Mouse (Mus musculus) monocyte, adult 5-6 weeks (primary cell): Measurements from ENCODE around the gene Phip. TPM values are rescaled to one million over a fixed set of nuclear protein-coding genes. Genes with fewer than 3 reads are reported as not detected.

Experiments
- ATAC-seq: fragments of 153-309, 156-312 bp; replicated peaks from 2 replicates; pipeline ENCODE4 v1.8.0; 2017; ENCODE audit warnings: mild to moderate bottlenecking; ENCODE audit not compliant: low TSS enrichment, insufficient number of reproducible peaks, severe bottlenecking, poor library complexity, low FRiP score
- total RNA-seq: library from RNA; stranded (forward); fragments of 200-1000, 200-491, 200-594 nt; gene quantifications from 3 replicates; pipeline ENCODE4 v1.2.3, GENCODE M21; 2017

Phip gene
- total RNA-seq, 1 experiment from 2014 or later = 136 TPM

DNA sequence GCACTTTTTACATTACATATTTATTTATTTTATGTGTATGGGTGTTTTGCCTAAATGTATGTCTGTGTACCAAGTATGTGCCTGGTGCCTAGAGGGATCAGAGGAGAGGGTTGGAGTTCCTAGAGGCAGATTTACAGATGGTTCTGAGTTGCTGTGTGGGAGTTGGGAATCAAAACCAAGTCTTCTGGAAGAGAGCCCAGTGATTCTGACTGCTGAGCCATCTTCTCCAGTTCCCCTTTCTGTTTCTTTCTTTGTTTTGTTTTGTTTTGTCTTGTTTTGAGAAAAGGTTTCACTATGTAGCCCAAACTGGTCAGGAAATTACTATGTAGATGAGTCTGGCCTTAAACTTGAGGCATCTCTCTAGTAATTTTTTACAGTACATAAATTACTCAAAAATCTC, 86.7 kb downstream of the Phip start:
- ATAC-seq = no peak

DNA sequence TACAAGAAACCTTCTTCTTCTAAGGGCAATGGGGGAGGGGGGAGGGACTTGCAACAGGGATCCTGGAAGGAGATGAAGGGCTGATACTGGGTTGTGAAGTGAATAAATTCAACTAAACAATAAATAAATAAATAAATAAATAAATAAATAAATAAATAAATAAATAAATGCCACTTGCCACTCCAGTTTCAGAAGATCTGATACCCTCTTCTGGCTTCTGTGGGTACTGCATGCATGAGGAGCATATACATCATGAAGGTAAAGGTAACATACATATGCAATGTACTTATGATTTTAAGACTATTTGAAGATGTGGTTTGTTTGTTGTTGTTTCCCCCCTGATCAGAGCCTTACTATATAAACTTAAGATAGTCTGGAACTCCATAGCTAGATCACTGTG, 91.1 kb downstream of the Phip start:
- ATAC-seq = no peak

DNA sequence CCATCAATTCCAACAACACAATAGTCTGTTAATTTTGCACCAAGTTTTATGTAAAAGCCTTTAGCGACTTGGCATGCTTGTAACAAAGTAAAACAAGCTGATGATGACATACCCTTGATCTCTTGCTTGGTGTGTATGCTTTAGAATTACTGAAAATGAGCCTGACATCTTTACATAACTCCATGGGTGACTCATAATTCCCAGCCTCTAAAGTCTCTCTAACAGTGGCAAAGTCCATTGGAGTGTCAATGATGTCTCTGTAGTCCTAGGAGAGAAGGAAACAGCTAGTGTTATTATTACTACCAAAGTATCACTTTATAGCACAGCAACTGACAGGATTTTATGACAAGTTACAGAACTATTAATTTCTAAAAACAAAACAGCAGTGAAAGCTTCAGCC, 98.2 kb downstream of the Phip start:
- ATAC-seq = no peak

- ATAC-seq = no peak
Measured at GRCm38 (mm10) chr9:82867698-82868097, 107.6 kb downstream of the Phip start.

GRCm38 (mm10) chr9:82866121-82866520, 109.2 kb downstream of the Phip start:
- no peak for ATAC-seq

DNA sequence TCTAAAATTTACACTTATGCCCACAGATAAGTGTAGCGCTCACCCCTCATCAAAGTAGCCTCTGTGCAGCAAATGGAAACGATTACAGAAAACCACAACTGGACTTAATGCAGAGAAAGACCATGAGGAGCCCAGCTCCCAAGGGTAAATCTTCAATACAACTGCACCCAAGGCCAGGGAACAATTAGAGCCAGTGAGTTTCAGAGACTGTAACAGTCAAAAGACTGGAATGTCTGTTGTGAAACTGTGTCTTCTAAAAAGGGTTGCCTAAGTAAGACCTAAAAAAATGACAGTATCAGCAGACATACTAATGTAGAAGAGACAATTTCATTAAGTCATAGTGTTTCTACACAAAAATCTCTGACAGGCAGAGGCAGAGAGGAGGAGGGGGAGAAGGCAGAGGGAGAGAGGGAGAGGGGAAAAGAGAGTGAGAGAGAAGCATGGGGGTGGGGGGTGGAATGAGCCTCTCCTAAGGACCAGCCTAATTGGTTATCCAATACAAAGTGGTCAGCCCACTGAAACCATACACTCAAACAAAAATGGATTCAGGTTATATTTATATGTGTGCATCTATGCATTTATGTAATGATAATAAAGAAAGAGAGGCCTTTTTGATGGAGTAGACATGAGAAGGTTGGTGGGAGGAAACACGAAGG, 113.4 kb downstream of the Phip start:
- ATAC-seq = no peak

GRCm38 (mm10) chr9:82861316-82861715, 114.0 kb downstream of the Phip start:
- no peak for ATAC-seq

DNA sequence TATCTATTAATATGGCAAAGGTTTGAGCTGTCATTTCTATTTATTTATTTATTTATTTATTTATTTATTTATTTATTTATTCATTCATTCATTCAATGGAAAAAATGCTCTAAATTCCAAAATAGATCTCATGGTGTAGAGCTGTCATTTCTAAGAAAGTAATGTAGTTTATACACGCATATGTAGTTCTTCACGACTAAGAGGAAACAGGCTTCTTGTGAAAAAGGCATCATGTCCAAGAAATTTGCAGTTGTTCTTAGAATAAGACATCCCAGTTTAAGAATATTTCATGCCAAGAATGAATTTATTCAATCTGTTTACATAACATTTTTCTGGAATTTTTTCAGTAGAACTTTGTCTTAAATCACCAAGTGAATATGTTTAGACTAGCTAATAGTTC, 114.5 kb downstream of the Phip start:
- ATAC-seq = no peak

DNA sequence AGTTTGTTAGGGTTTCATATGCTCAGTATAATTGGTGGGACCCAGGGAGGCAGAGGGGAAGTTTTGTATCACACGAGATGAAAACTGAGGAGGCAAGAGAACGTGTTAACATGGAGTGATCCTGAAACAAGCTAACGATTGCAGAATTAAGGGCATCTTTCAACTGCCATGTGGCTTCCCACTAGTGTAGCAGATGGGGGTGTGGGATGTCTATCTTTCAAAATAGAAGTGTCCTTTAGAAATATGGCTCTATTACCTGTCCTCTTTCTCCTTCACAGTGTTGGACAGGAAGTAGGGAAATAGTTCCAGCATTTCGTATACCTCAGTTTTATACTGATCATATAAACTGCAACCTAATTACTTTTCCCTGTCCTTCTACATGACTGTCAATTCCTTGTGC, 119.1 kb downstream of the Phip start:
- no peak for ATAC-seq

DNA sequence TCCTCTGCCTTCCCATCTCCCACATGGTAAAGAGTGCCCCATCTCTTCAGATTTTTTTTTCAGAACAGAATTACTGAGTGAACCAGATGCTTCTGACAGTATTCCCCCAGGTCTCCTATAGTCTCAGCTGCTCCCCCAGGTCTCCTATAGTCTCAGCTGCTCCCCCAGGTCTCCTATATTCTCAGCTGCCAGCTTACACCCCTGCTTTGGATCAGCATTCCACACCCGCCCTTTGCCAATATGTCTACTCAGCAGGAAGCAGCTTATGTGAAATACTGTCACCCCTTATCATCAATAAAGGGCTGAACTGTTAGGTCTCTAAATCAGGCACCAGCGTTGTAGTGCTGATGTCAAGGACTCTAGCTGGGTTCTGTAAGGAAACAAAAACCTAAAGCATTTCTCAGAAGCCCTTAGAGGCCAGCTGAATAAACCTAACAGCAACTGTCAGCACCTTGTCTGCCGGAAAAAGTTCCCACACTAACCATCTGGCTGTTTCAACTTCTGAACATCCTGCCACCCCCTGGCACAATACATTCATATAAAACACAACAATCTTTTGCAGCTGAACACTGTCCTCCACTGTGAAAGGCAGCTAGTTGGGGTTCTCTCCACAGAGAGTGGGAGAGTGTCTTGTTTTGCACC, 120.2 kb downstream of the Phip start:
- no peak for ATAC-seq

GRCm38 (mm10) chr9:82854040-82854439, 121.3 kb downstream of the Phip start:
- no peak for ATAC-seq

DNA sequence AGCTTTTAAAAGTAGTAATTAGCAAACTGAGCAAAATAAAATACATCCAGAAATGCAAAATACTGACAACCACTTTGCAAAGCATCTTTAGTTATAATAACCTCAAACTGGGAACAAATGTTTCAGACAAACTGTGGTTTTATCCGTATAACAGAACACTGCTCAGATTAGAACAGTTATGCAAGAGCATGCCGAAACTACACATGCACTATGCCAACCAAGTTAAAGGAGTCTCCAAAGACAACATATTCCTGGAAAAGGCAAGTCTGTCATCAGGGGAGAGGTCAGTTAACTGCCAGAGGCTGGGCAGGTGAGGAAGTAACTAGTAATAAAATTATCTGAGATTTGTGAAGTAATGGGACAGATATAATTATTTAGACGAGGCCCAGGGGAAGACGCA, 132.6 kb downstream of the Phip start:
- no peak for ATAC-seq

DNA sequence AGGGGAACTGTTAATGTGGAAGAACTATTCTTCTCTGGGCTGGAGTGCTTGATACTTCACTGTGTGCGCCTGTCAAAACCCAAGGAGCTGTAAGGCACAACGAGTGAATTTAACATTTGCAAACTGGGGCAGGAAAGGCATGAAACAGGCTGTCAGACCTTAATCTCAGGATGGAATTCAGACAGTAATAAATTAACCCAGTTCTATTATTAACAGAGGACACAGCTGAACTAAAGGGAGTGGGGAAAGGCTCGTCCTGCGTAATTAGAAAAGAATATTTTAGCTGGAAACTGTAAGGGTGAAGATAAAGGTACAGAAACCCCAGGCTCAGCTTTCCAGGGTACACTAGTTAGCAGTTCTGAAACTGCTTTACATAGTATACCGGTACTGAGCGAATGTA, 139.4 kb downstream of the Phip start:
- ATAC-seq = no peak

DNA sequence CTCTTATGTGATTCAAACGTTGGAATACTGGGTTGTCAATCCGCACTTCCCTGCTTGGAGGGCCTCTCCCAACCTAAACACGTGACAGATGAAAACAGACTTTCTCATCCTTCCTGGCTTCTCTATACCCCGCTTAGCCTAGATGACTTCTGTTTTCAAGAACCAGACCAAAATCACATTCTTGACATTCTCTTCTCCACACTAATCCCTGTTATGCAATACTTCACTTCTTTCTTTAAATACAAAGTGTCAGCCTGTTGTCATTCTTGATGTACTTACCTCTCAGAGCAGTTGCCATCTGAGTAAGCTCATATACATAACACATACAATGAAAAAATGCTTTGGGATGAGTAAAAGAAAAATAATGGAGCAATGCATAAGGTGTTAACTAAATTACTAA, 143.4 kb downstream of the Phip start:
- no peak for ATAC-seq

GRCm38 (mm10) chr9:82829693-82830430, 145.5 kb downstream of the Phip start:
- ATAC-seq = peak; percentile 81

GRCm38 (mm10) chr9:82829007-82829689, 146.2 kb downstream of the Phip start, which contains the start of gene Irak1bp1:
Irak1bp1 (plus strand) TSS chr9:82829540.
- no peak for ATAC-seq

- ATAC-seq = 0 out of 2 replicates have a peak, but pooled peaks have one; percentile 11
Measured at GRCm38 (mm10) chr9:82826426-82826825, 148.9 kb downstream of the Phip start.
